8 mouse cellular contexts compared by ENCODE assay signal in the genomic region with DNA sequence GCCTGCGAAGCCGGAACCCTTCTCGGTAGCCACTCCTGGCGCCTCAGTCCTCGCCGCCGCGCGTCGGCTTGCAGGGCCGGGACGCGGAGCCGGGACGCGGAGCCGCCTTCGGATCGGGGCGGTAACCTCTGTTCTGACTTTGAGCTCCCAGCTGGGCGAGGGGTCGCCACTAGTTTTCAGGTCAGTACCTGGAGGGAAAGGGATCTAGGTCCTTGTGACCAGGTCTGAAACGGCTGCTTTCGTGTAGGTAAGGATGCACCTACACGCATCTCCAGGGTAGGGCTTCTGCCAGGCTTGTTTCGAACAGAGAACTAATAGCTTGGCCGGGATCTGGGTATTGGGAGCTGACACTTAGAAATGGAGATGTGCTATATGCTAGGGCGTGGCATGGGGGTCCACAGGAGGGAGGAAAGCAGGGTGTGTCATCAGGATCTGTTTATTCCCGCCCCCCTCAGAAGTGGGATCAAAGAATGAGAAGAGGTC. TPM values are rescaled to one million over a fixed set of nuclear protein-coding genes. Genes with fewer than 3 reads are reported as not detected.
DNase-seq lines count a peak whose midpoint lies in the region; ATAC-seq and TF ChIP-seq lines count a peak whose summit lies in the region.

No protein-coding gene starts in this region.

- H3K9me3 ChIP-seq in limb, embryonic 12.5 days = no peaks in the 10 kb centered on the region
- H3K9me3 ChIP-seq in neural tube, embryonic 14.5 days (ENCODE audit: control insufficient read depth, low read length) = no peaks in the 10 kb centered on the region

- peak overlapping the region; percentile 74 for H3K9ac ChIP-seq in limb, embryonic 12.5 days (replicated peaks)
- H3K9ac ChIP-seq in neural tube, embryonic 14.5 days (replicated peaks; ENCODE audit: low read depth, low read length) = peak overlapping the region; percentile 47

- H3K4me2 ChIP-seq in limb, embryonic 12.5 days = peak overlapping the region; percentile 87
- H3K4me2 ChIP-seq in neural tube, embryonic 14.5 days (ENCODE audit: low read depth, low read length) = peak overlapping the region; percentile 82

- no peaks in the 10 kb centered on the region for H3K36me3 ChIP-seq in testis, adult 2 months (ENCODE audit: control insufficient read depth, insufficient read depth, low read length)
- H3K36me3 ChIP-seq in limb, embryonic 12.5 days = peaks cover 10% of the 10 kb centered on the region; the same call in 1 of the 2 replicates
- no peaks in the 10 kb centered on the region for H3K36me3 ChIP-seq in neural tube, embryonic 14.5 days (ENCODE audit: control insufficient read depth, insufficient read depth, low read length)

- peak overlapping the region; percentile 95 for H3K4me3 ChIP-seq in testis, adult 2 months (ENCODE audit: control insufficient read depth, low read depth, low read length)
- H3K4me3 ChIP-seq in limb, embryonic 12.5 days (replicated peaks) = peak overlapping the region; percentile 75
- peak overlapping the region; percentile 61 for H3K4me3 ChIP-seq in neural tube, embryonic 14.5 days (ENCODE audit: low read depth, low read length)

- H3K4me1 ChIP-seq in testis, adult 2 months (ENCODE audit: control insufficient read depth, insufficient read depth, low read length) = peaks cover 8% of the 10 kb centered on the region
- peaks cover 12% of the 10 kb centered on the region for H3K4me1 ChIP-seq in limb, embryonic 12.5 days (replicated peaks)
- H3K4me1 ChIP-seq in neural tube, embryonic 14.5 days (ENCODE audit: control insufficient read depth, insufficient read depth, low read length) = peaks cover 5% of the 10 kb centered on the region; the same call in 1 of the 2 replicates

- 0 out of 2 replicates have a peak, but pooled peaks have one; percentile 11 for ATAC-seq in limb, embryonic 12.5 days (ENCODE audit: insufficient number of reproducible peaks, insufficient read depth, low FRiP score, low TSS enrichment, low read depth)
- no peak; the same call in none of the 2 replicates for ATAC-seq in neural tube, embryonic 14.5 days (ENCODE audit: low read depth)

- peak overlapping the region; percentile 93 for H3K27ac ChIP-seq in testis, adult 2 months (ENCODE audit: control insufficient read depth, insufficient read depth, low read depth, low read length)
- peak overlapping the region; percentile 81 for H3K27ac ChIP-seq in limb, embryonic 12.5 days
- H3K27ac ChIP-seq in neural tube, embryonic 14.5 days (ENCODE audit: low read depth, low read length) = no peak overlapping the region

- H3K27me3 ChIP-seq in testis, adult 2 months (ENCODE audit: control insufficient read depth, insufficient read depth, low read length) = no peaks in the 10 kb centered on the region
- H3K27me3 ChIP-seq in limb, embryonic 12.5 days = no peaks in the 10 kb centered on the region
- no peaks in the 10 kb centered on the region for H3K27me3 ChIP-seq in neural tube, embryonic 14.5 days (ENCODE audit: control insufficient read depth, insufficient read depth, low read length)

- no peak for TF ChIP-seq POLR2A in testis, adult 2 months (IDR thresholded peaks at IDR 0.05; ENCODE audit: control insufficient read depth, low read depth, low read length)

- DNase-seq in adrenal gland, adult 8-10 months = peak; percentile 3
- no peak for DNase-seq in adrenal gland, adult (ENCODE audit: inconsistent age in 2 of 2, low spot score in 1 of 2)
- no peak for DNase-seq in testis, postnatal 10 days (ENCODE audit: low spot score)
- no peak for DNase-seq in right cerebral cortex, adult 18-20 months
- no peak for DNase-seq in urinary bladder, postnatal 10 days (ENCODE audit: low spot score)

- no peak for TF ChIP-seq CTCF in testis, adult 2 months (IDR thresholded peaks at IDR 0.05; ENCODE audit: control insufficient read depth, insufficient read depth, insufficient replicate concordance, low read depth, low read length)

- WGBS in limb, embryonic 12.5 days = under 1% methylated on average over 29 of the region's 29 CpGs
- 0% methylated on average over 29 of the region's 29 CpGs for WGBS in neural tube, embryonic 14.5 days

RNA-seq across cellular contexts. Expression of gene Sgo2a, which starts 0.4 kb away (rescaled TPM):
- total RNA-seq in adrenal gland, adult 8-10 months (2022) = under 1 TPM; 0.35 to 0.81 (median 0.58) TPM
- polyA plus RNA-seq in testis, adult 2 months (2012; rRNA removed) = 3.7 and 4.2 TPM in 2 replicates
- polyA plus RNA-seq in limb, embryonic 12.5 days (2016; fragmentation: Nextera tagmentation; extraction: Ambion mirVana) = 24.4 and 24.5 TPM in 2 replicates
- 1.9 and 2.4 TPM in 2 replicates for polyA plus RNA-seq in neural tube, embryonic 14.5 days (2014; fragmentation: Nextera tagmentation; extraction: Ambion mirVana)

RNA-seq across cellular contexts. Expression of gene Kctd18, which starts 22.6 kb away (rescaled TPM):
- total RNA-seq in adrenal gland, adult 8-10 months (2022) = 10 to 100 TPM; 10.2 to 23.2 (median 16.7) TPM
- 8.8 and 9.0 TPM in 2 replicates for polyA plus RNA-seq in testis, adult 2 months (2012; rRNA removed)
- 22.9 and 24.4 TPM in 2 replicates for polyA plus RNA-seq in limb, embryonic 12.5 days (2016; fragmentation: Nextera tagmentation; extraction: Ambion mirVana)
- 25.7 and 28.8 TPM in 2 replicates for polyA plus RNA-seq in neural tube, embryonic 14.5 days (2014; fragmentation: Nextera tagmentation; extraction: Ambion mirVana)

RNA-seq across cellular contexts. Expression of gene Aox1, which starts 33.6 kb away (rescaled TPM):
- 10 to 100 TPM; 30.9 to 62.1 (median 45.8) TPM for total RNA-seq in adrenal gland, adult 8-10 months (2022)
- polyA plus RNA-seq in testis, adult 2 months (2012; rRNA removed) = 2.7 and 3.3 TPM in 2 replicates
- polyA plus RNA-seq in limb, embryonic 12.5 days (2016; fragmentation: Nextera tagmentation; extraction: Ambion mirVana) = 0.10 and 0.17 TPM in 2 replicates
- polyA plus RNA-seq in neural tube, embryonic 14.5 days (2014; fragmentation: Nextera tagmentation; extraction: Ambion mirVana) = 0.08 and 0.28 TPM in 2 replicates
